Mouse (Mus musculus): ENCODE results near the gene Zfp366. TPM values are rescaled to one million over a fixed set of nuclear protein-coding genes. Genes with fewer than 3 reads are reported as not detected.

Zfp366 gene
- polyA plus RNA-seq, 1 experiment: not detected

DNA sequence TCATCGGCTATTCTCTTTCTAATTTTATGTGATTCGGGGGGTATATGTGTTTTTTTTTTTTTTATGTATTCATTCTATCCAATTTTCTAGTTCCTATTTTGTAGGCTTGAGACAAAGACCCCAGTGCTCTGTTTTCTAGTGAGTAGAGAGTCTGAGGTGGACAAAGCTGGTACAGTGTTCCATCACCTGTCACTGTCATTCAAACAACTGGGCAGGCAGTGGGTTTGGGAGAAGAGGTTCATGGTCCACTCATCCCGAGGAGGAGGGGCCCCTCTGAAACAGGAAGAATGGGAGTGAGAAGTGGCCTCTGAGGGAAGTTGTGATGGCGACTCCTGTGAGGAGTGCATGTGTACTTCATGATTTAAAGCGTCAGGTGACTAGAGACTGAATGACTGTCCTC is 26.2 kb downstream of the Zfp366 start:
- TF ChIP-seq GATA1 (IDR thresholded peaks at IDR 0.05; ENCODE audit: low read length): no peak

DNA sequence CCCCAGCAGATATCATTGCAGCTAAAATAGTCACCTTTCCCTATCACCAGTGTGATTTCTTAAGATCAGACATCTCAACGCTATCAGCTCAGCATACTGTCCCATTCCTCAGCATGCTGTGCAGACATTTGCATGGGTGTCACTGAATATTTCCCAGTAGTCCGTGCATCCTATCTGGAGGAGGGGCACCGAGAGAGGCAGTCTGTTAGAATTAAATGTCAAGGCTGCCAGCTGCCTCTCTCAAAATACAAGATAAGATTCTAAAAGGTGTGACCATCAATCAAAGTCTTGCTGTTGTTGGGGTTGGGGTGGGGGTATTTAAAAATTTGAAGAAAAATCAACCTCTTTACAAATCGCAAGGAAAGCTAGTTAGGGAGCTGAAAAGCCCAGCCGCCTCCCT is 28.4 kb downstream of the Zfp366 start:
- TF ChIP-seq GATA1 (IDR thresholded peaks at IDR 0.05; ENCODE audit: low read length): no peak

DNA sequence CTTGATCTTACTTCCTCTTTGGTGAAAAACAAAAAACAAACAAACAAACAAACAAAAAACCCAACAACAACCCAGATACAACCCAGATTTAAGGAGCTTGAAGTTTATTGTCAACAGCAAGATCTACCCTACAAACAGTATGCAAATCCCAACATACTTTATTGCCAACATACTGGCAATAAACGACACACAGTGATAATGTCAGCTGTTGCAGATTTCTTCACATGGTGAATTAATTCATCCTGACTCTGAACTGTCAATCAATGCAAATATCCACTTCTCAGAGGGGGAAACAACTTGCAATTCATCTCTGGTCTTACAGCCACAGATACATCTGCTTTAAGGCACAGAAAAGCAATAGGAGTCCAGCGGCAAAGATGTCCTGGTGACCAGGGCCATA is 31.4 kb downstream of the Zfp366 start:
- TF ChIP-seq GATA1 (IDR thresholded peaks at IDR 0.05; ENCODE audit: low read length): no peak

DNA sequence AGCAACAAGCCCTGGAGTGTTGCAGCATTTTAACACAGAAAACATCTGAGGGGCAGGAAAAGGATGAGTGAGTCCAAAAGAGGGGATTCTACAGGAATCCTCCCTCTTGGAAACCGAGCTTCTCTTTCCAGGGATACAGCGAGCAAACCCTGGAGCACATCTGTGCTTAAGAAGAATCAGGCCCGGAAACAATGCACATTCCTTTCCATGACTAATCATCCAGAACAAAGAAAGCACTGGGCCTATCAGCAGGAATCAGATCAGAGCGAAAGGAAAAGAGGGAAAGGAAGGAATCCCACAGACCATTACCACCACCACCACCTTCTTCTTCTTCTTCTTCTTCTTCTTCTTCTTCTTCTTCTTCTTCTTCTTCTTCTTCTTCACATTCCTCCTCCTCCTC is 33.4 kb downstream of the Zfp366 start:
- TF ChIP-seq GATA1 (IDR thresholded peaks at IDR 0.05; ENCODE audit: low read length): no peak

DNA sequence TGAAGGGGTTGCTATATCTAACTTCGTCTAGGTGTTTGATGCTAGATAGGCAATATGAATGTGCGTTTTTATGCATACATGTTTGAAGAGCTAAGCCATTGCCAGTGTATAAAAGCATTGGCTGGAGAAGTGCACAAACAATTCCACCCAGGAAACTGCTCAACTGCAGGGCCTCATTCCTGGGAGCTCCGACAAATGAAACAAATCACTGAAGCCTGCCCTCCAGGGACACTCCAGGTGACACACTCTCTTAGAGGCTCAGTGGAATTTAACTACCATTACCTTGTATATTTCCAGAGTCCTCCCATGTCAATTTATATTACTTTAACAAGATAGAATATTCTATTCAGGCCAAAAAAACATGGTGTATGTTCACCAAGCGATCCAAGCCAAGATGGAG is 35.0 kb downstream of the Zfp366 start:
- TF ChIP-seq GATA1 (IDR thresholded peaks at IDR 0.05; ENCODE audit: low read length): no peak

DNA sequence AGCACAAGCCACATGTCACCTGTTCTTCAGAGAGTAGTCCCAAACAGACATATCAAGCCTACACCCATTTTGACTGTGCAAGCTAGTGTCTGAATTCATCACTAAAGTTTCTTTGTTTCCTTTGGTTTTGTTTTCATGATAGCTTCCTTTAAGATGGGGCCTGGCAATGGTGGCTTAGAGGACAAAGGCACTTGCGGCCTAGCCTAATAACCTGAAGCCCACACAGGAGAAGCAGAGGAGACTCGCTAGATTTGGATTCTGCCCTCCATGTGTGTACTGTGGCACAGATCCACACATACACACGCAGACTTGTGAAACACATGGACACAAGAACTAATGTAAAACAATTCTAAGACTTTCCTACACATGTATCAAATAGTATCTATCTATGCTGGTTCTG is 37.4 kb downstream of the Zfp366 start:
- no peak for TF ChIP-seq GATA1 (IDR thresholded peaks at IDR 0.05; ENCODE audit: low read length)

DNA sequence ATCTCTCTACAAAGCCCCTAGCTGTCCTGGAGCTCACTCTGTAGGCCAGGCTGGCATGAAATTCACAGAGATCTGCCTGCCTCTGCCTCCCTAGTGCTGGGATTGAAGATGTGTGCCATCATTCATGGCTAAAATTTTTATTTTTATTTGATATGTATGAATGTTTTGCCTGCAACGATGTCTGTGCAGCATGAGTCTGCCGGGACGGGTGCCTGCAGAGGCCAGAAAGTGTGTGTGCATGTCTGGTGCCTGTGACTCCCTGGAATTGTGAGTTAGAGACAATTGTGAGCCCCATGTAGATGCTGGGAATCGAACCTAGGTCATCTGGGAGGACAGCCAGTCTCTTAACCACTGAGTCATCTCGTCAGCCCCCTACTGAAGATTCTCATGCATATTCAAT is 37.9 kb downstream of the Zfp366 start:
- TF ChIP-seq GATA1 (IDR thresholded peaks at IDR 0.05; ENCODE audit: low read length): no peak

DNA sequence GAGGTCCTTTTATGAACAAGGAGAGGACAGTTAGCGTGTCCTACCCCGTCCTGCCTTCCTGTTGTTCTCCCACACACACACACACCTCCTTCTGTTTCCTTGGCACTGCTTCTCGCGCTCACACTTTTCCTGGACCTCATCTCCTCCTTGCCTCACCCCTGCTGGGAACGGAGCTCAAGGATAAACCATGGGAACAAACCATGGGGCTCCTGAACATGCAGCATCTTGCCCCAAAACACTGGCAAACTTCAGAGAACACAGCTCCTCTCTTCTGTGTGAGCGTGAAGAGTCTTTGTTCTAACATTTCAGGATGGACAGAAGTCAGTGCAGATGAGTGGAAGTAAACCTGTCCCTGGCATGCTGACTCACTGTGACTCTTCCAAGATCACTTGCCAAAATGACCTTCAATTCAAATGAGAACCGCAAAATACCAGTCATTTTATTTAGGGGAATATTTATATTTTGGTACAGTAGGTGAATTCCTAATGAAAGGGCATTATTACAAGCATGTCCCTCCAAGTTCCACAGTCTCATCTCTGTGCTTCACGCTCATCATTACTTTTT is 38.8 kb downstream of the Zfp366 start:
- no peak for TF ChIP-seq GATA1 (IDR thresholded peaks at IDR 0.05; ENCODE audit: low read length)

DNA sequence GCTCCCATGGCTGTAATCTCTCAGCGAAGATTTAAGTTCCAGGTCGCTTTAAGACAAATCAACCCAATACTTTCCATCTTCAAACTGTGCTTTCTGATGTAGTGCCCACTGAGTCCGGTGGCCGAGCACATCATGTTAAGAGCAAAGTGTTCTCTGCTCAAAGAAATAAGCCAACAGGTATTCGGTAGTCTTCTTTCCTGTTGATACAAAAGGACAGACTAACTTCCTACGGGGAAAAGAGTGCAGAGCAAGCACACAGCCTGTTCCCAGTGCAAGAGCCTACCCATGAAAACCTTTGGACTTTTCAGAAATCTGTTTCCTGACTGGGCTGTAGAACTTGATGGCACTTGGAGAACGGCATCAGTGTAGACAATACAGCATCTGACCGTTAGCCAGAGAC is 39.3 kb downstream of the Zfp366 start:
- no peak for TF ChIP-seq GATA1 (IDR thresholded peaks at IDR 0.05; ENCODE audit: low read length)

DNA sequence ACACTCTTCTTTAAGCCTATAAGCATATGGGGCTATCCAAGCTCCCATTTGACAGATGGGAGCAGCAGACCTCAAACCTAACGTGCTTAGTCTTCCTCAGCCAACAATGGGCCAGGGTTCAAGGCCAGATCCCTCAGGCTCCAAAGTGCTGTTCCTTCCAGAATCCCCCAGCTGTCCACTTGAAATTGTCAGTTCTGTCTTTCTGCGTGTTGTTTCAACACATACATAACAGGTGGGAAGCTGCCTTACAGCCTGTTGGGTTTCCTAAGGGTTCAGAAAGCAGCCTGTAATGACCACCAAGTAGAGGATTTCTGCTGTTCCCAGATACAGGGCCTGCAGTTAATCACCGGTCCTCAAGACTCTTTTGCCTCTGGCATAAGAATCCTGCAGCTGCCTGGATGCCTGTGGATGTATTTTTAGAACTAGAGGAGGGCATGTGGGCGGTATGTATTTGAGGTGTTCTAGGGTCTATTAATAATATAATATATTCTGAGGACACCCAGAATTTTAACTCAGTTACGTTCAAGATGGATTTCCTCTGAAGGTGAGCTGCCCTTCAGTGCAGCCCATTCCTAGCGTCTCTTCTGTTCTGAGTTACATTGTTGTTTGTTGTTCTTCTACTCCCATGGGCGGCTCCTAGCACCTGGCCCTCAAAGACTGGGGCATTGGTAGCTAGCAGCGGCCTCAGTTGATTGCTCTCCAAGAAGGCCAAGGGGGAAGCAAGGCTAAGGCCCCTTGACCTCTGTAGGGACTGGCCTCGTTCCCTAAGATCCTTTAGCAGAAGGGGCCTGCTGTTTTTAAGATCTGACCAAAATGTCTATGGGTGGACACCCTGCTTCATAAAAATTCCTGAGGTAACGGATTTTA is 41.0 kb downstream of the Zfp366 start:
- TF ChIP-seq GATA1 (IDR thresholded peaks at IDR 0.05; ENCODE audit: low read length): no peak

DNA sequence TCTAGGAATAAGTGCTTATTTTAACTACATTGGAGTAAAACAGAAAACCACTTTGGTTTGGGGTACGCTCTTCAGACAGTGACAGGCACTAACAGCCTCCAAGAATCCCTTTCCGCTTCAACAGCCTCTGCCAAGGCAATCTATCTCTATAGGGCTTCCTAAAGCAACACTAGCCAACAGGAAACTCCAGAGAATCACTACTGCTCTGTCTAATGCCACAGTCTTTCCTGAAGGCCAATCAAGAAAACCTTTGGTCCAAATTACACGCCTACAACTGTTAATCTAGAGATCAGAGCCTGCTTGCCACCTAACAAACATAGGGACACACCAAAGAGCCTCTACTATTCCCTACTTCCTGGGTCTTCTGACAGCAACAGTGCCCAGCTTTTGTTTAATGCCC is 42.2 kb downstream of the Zfp366 start:
- no peak for TF ChIP-seq GATA1 (IDR thresholded peaks at IDR 0.05; ENCODE audit: low read length)

DNA sequence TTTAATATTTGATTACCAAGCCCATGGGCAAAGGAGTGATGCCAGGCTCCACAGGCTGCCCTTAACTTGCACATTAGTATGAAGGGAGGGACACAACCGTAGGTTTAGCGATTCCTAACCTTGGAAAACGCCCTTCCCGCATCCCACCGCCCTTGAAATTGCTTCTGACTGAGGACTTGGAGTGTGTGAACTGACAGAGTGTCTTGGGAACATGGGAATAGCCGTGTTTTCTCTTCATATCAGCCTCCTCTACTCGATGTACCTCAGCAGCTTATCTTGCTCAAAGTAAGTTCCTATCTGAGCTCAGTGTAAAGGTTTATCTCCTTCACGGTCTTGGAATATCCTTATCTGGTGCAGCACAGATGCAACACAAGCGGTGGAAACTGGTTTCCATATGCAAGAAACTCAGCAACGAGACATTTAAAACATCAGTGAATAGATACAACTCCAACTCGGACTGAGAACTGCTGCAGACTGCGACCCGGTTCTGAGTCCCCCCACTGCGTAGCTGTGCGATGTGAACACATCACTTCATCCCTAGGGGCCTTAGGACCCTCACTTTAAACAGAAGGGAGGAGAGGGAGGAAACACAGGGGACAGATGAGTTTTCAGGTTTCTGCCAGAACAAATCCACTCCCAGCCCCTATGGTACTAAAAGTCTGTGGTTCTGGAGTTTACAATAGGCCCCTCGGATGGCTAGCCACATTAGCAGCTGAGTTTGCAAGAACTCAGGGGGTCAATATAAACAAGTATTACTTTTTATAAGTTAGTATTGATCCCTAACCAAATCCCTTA is 43.0 kb downstream of the Zfp366 start:
- TF ChIP-seq GATA1 (IDR thresholded peaks at IDR 0.05; ENCODE audit: low read length): no peak

DNA sequence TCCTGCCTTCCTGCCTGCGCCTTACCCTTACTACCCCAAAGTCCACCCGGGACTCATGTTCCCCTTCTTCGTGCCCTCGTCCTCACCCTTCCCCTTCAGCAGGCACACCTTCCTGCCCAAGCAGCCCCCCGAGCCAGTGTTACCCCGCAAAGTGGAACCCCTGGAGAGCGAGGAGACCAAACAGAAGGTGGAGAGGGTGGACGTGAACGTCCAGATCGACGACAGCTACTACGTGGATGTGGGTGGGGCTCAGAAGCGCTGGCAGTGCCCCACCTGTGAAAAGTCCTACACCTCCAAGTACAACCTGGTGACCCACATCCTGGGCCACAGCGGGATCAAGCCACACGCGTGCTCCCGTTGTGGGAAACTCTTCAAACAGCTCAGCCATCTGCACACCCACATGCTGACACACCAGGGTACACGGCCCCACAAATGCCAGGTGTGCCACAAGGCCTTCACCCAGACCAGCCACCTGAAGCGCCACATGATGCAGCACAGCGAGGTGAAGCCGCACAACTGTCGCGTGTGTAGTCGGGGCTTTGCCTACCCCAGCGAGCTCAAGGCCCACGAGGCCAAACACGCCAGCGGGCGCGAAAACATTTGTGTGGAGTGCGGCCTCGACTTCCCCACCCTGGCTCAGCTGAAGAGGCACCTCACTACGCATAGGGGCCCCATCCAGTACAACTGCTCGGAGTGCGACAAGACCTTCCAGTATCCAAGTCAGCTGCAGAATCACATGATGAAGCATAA is 44.4 kb downstream of the Zfp366 start:
- no peak for TF ChIP-seq GATA1 (IDR thresholded peaks at IDR 0.05; ENCODE audit: low read length)

DNA sequence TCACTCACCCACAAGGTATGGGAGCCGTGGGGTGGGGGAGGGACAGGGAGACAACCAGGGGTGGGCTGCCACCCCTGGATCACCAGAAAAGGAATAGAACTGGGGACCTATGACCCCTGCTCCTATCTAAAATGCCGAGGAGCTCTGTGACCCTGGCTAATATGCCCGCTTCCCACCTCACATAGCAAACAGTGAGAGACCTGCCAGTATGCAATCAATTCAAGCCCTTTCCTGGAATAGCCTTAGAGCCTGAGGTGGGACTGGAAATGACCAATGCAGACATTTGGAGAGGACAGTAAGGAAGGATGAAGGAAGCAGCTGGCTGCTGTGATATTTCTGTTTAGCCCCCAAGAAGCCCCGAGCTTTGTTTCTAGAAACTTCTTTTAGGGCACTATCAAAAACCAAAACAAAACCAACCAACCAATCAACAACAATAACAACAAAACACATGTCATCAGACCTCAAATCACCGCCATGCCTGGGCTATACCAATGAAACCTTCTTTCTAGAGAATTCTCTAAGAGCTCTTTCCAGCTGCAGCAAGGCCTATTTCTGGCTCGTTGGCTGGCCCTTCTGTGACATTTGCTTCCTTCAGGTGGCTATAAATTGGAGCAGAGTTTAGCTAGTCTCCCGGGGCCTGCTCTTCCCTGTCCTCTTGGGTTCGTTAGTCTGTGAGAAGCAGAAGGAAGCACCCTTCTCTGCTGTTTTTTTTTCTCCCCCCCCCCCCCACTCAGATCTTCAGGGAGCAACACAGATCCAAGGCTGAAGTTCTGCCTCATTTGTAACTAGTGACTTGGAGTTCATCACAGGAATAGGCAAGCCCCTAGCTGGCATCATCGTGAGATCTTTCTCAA is 45.2 kb downstream of the Zfp366 start:
- no peak for TF ChIP-seq GATA1 (IDR thresholded peaks at IDR 0.05; ENCODE audit: low read length)

DNA sequence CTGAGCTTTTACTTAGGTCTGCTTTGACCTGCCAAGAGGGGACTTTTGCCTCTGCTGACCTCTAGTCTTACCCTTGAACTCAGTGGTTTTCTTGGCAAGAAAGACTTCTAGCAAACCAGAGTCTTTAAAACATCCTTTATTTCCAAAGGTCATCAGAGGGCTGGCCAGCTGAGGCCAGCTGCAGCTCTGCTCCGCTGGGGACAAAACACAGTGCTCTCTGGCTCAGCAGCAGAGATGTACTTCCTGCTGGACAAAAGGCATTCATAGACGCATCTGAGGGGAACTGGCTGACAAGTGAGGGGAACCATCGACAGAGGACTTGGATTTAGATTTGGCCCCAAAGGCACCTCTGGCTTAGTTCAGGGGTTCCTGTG is 45.9 kb downstream of the Zfp366 start:
- TF ChIP-seq GATA1 (IDR thresholded peaks at IDR 0.05; ENCODE audit: low read length): no peak

All from G1E-ER4 (cell line).